Comparison of ENCODE assay signal across 12 mouse cellular contexts in the genomic region with DNA sequence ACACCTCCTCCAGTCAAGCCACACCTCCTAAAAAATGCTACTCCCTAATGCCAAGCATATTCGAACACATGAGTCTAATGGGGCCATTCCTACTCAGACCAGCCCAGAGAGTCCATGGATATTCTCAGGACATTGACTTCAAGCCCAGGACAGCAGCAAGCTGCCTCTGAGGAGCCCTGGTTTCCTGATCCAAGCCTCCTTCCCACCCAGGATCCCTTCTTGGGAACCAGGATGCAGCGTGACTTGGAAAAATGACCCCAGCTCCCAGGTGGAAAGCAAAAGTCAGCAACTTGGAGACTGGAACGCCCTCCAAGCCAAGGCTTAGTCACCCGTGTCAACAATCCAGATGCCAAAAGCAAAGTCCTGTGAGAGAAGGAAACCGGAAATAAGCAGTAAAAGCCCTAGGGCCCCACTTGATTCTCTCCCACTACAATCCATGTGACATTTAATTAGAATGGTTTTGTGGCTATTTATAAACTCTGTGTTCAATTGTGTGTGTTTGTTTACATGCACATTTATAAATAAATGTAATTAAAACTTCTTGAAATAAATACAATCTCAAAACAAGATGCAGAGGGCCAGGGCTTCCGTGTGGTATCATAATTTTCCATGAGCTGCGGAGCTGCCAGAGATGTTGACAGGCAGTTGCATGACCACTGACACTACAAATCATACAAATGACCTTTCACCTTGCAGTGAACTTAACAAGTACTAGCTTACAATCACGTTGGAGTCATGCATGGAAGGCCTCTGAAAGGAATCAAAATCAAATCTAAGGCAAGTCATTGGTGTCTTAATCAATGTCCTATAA.
DNase-seq lines count a peak whose midpoint lies in the region; ATAC-seq lines count a peak whose summit lies in the region.
"Had no signal": no experiment of that assay in that cellular context is flagged by ENCODE, and none has a peak within 500 bp of the region (broad histone marks: within the 10 kb centered on the region; RNA-seq: fewer than 3 reads in every experiment).

No protein-coding gene starts in this region.

- H3K9me3 ChIP-seq in intestine, embryonic 16.5 days (ENCODE audit: control insufficient read depth, low read length): no peaks in the 10 kb centered on the region

- no peaks in the 10 kb centered on the region for H3K27me3 ChIP-seq in intestine, embryonic 16.5 days (replicated peaks; ENCODE audit: control insufficient read depth, insufficient read depth, low read length)

- no peak overlapping the region for H3K4me2 ChIP-seq in intestine, embryonic 16.5 days (ENCODE audit: low read depth, low read length)

- 72% methylated on average over 8 of the region's 8 CpGs for WGBS in intestine, embryonic 16.5 days
- WGBS in large intestine, adult 2 months: 29% methylated on average over 8 of the region's 8 CpGs

- peak; percentile 69 for DNase-seq in 3134 (ENCODE audit: extremely low read depth, insufficient read length, low spot score)
- DNase-seq in fibroblast of lung, adult 2 months (ENCODE audit: low read depth): peak; percentile 87
- peak; percentile 37 for DNase-seq in large intestine, adult 2 months (ENCODE audit: low read depth, low spot score)
- DNase-seq in thymus, postnatal 14 days: no peak
- no peak for DNase-seq in layer of hippocampus, postnatal 25 days (ENCODE audit: extremely low spot score in 1 of 2, low spot score in 1 of 2)
- DNase-seq in left cerebral cortex, adult 9 months (ENCODE audit: low spot score in 2 of 2): no peak
- DNase-seq in spleen, postnatal 14 days (ENCODE audit: low spot score in 2 of 2): no peak
- DNase-seq: adrenal gland, adult 2 months; cerebellum, adult 9-11 months; right cerebral cortex, adult 18-20 months had no signal

- H3K4me1 ChIP-seq in intestine, embryonic 16.5 days (ENCODE audit: control insufficient read depth, insufficient read depth, low read length): no peaks in the 10 kb centered on the region; the same call in 1 of the 2 replicates

- no peak overlapping the region for H3K27ac ChIP-seq in intestine, embryonic 16.5 days (ENCODE audit: low read length)

- no peaks in the 10 kb centered on the region for H3K36me3 ChIP-seq in intestine, embryonic 16.5 days (ENCODE audit: control insufficient read depth, insufficient read depth, low read length)

- H3K9ac ChIP-seq in intestine, embryonic 16.5 days (ENCODE audit: low read depth, low read length): no peak overlapping the region

- no peak overlapping the region for H3K4me3 ChIP-seq in intestine, embryonic 16.5 days (ENCODE audit: low read length)
- H3K4me3 ChIP-seq: myocyte had no signal

- ATAC-seq in intestine, embryonic 16.5 days: peak; percentile 63

Comparison
In these comparisons a context has a peak if more than half of its experiments do, and no peak if none do; other contexts are left out.
1. DNase-seq: peak in 3134 (single experiment), fibroblast of lung, adult 2 months (single experiment) and large intestine, adult 2 months (single experiment); none in thymus, postnatal 14 days (single experiment), layer of hippocampus, postnatal 25 days (0 of 2), left cerebral cortex, adult 9 months (0 of 2) and spleen, postnatal 14 days (0 of 2).